ENCODE assay signal across 9 mouse cellular contexts in genomic region chr3:96555041-96555596, GRCm38 (mm10). TPM values are rescaled to one million over a fixed set of nuclear protein-coding genes. Genes with fewer than 3 reads are reported as not detected.
DNase-seq lines count a peak whose midpoint lies in the region; ATAC-seq and TF ChIP-seq lines count a peak whose summit lies in the region.
"Had no signal": no experiment of that assay in that cellular context is flagged by ENCODE, and none has a peak within 500 bp of the region (broad histone marks: within the 10 kb centered on the region; RNA-seq: fewer than 3 reads in every experiment).

No protein-coding gene starts in this region.

- H3K4me1 ChIP-seq in intestine, embryonic 15.5 days (replicated peaks) = peaks cover 34% of the 10 kb centered on the region
- peaks cover 28% of the 10 kb centered on the region for H3K4me1 ChIP-seq in limb, embryonic 14.5 days (ENCODE audit: control insufficient read depth, insufficient read depth, low read length)
- H3K4me1 ChIP-seq in neural tube, embryonic 13.5 days (replicated peaks) = peaks cover 51% of the 10 kb centered on the region

- no peaks in the 10 kb centered on the region for H3K27me3 ChIP-seq in intestine, embryonic 15.5 days (replicated peaks)
- H3K27me3 ChIP-seq in limb, embryonic 14.5 days (ENCODE audit: control insufficient read depth, insufficient read depth, low read length) = no peaks in the 10 kb centered on the region
- no peaks in the 10 kb centered on the region for H3K27me3 ChIP-seq in neural tube, embryonic 13.5 days

- H3K4me3 ChIP-seq in intestine, embryonic 15.5 days (replicated peaks) = no peak overlapping the region
- H3K4me3 ChIP-seq in limb, embryonic 14.5 days (replicated peaks; ENCODE audit: low read length) = no peak overlapping the region
- H3K4me3 ChIP-seq in neural tube, embryonic 13.5 days = no peak overlapping the region

- peak; percentile 13; the same call in 1 of the 2 replicates for ATAC-seq in intestine, embryonic 15.5 days
- 0 out of 2 replicates have a peak, but pooled peaks have one; percentile 16 for ATAC-seq in limb, embryonic 14.5 days (ENCODE audit: low FRiP score, low read depth)
- ATAC-seq in neural tube, embryonic 13.5 days (ENCODE audit: low read depth) = 0 out of 2 replicates have a peak, but pooled peaks have one; percentile 10
- ATAC-seq in monocyte, adult 5-6 weeks (replicated peaks; ENCODE audit: insufficient number of reproducible peaks, low FRiP score, low TSS enrichment, poor library complexity, severe bottlenecking) = no peak

- WGBS in intestine, embryonic 15.5 days = 23% methylated on average over 12 of the region's 12 CpGs
- 33% methylated on average over 12 of the region's 12 CpGs for WGBS in limb, embryonic 14.5 days
- 35% methylated on average over 12 of the region's 12 CpGs for WGBS in neural tube, embryonic 13.5 days

- H3K9ac ChIP-seq in intestine, embryonic 15.5 days = no peak overlapping the region
- H3K9ac ChIP-seq in limb, embryonic 14.5 days (ENCODE audit: low read depth, low read length, severe bottlenecking) = no peak overlapping the region
- 0 out of 2 replicates have a peak overlapping the region, but pooled peaks have one; percentile 31 for H3K9ac ChIP-seq in neural tube, embryonic 13.5 days

- peak overlapping the region; percentile 78 for H3K27ac ChIP-seq in intestine, embryonic 15.5 days
- peak overlapping the region; percentile 55 for H3K27ac ChIP-seq in limb, embryonic 14.5 days (replicated peaks; ENCODE audit: low read depth, low read length)
- peak overlapping the region; percentile 80 for H3K27ac ChIP-seq in neural tube, embryonic 13.5 days (replicated peaks)

- H3K9me3 ChIP-seq in intestine, embryonic 15.5 days = no peaks in the 10 kb centered on the region
- no peaks in the 10 kb centered on the region for H3K9me3 ChIP-seq in limb, embryonic 14.5 days (ENCODE audit: control insufficient read depth, low read length)
- H3K9me3 ChIP-seq in neural tube, embryonic 13.5 days = no peaks in the 10 kb centered on the region

- H3K4me2 ChIP-seq in intestine, embryonic 15.5 days (replicated peaks) = 0 out of 2 replicates have a peak overlapping the region, but pooled peaks have one; percentile 10
- H3K4me2 ChIP-seq in limb, embryonic 14.5 days (replicated peaks; ENCODE audit: low read depth, low read length, severe bottlenecking) = no peak overlapping the region
- H3K4me2 ChIP-seq in neural tube, embryonic 13.5 days = peak overlapping the region; percentile 15; the same call in 1 of the 2 replicates

- no peaks in the 10 kb centered on the region for H3K36me3 ChIP-seq in intestine, embryonic 15.5 days
- peaks cover 9% of the 10 kb centered on the region for H3K36me3 ChIP-seq in limb, embryonic 14.5 days (ENCODE audit: control insufficient read depth, insufficient read depth, low read length)
- peaks cover 7% of the 10 kb centered on the region for H3K36me3 ChIP-seq in neural tube, embryonic 13.5 days

- DNase-seq in embryo, embryonic 10.5 days (ENCODE audit: low spot score) = peak; percentile 15
- no peak for DNase-seq in embryo, embryonic 11 days
- peak; percentile 84 for DNase-seq in adrenal gland, postnatal 10 days
- peak; percentile 76 for DNase-seq in gastrocnemius, postnatal 14 days
- DNase-seq in limb, embryonic 14.5 days (ENCODE audit: low spot score) = peak; percentile 75

- intact Hi-C loops in gastrocnemius, postnatal 14 days (cut with DNase I; ENCODE audit: low total_unique reads) = no loop called here

- no peak for TF ChIP-seq POLR2A in limb, embryonic 14.5 days (IDR thresholded peaks at IDR 0.05; ENCODE audit: borderline replicate concordance, extremely low read depth, insufficient read depth, insufficient read length)

RNA-seq across cellular contexts. Expression of gene Txnip, which starts 2.6 kb away (rescaled TPM):
- 100 to 1,000 TPM; 601 to 945 TPM for total RNA-seq in adrenal gland, postnatal 10 days (2021)
- total RNA-seq in gastrocnemius, postnatal 14 days (2021) = 100 to 1,000 TPM; 288 to 458 TPM
- polyA plus RNA-seq in intestine, embryonic 15.5 days (2015; fragmentation: Nextera tagmentation; extraction: Ambion mirVana) = 136 and 146 TPM in 2 replicates
- polyA plus RNA-seq in limb, embryonic 14.5 days (2012; rRNA removed) = 211 and 272 TPM in 2 replicates
- polyA plus RNA-seq in limb, embryonic 14.5 days (2014; fragmentation: Nextera tagmentation; extraction: Ambion mirVana) = 167 and 172 TPM in 2 replicates
- 74.7 and 78.0 TPM in 2 replicates for polyA plus RNA-seq in neural tube, embryonic 13.5 days (2015; fragmentation: Nextera tagmentation; extraction: Ambion mirVana)
- 575 to 636 TPM (median 578 TPM) in 3 replicates for total RNA-seq in monocyte, adult 5-6 weeks (2017)

RNA-seq across cellular contexts. Expression of gene Gm16253, which starts 21.7 kb away (rescaled TPM):
- total RNA-seq in adrenal gland, postnatal 10 days (2021) = under 1 TPM in 1 of 2 experiments, not detected in 1; 0.61 TPM
- 1 to 10 TPM; 1.2 to 1.5 TPM for total RNA-seq in gastrocnemius, postnatal 14 days (2021)
- 0.67 and 1.5 TPM in 2 replicates for polyA plus RNA-seq in intestine, embryonic 15.5 days (2015; fragmentation: Nextera tagmentation; extraction: Ambion mirVana)
- 0.19 TPM in 1 of 2 replicates, not detected in the other for polyA plus RNA-seq in limb, embryonic 14.5 days (2012; rRNA removed)
- 0.37 and 1.3 TPM in 2 replicates for polyA plus RNA-seq in limb, embryonic 14.5 days (2014; fragmentation: Nextera tagmentation; extraction: Ambion mirVana)
- polyA plus RNA-seq in neural tube, embryonic 13.5 days (2015; fragmentation: Nextera tagmentation; extraction: Ambion mirVana) = 1.2 and 1.8 TPM in 2 replicates
- not detected in 3 replicates for total RNA-seq in monocyte, adult 5-6 weeks (2017)
- polyA plus RNA-seq: frontal cortex, adult 2 months had no signal

RNA-seq across cellular contexts. Expression of gene Hfe2, which starts 30.1 kb away (rescaled TPM):
- 10 to 100 TPM; 14.0 to 29.6 TPM for total RNA-seq in adrenal gland, postnatal 10 days (2021)
- 100 to 1,000 TPM; 460 to 465 TPM for total RNA-seq in gastrocnemius, postnatal 14 days (2021)
- polyA plus RNA-seq in intestine, embryonic 15.5 days (2015; fragmentation: Nextera tagmentation; extraction: Ambion mirVana) = 0.29 and 0.37 TPM in 2 replicates
- polyA plus RNA-seq in limb, embryonic 14.5 days (2012; rRNA removed) = 21.4 and 26.7 TPM in 2 replicates
- polyA plus RNA-seq in limb, embryonic 14.5 days (2014; fragmentation: Nextera tagmentation; extraction: Ambion mirVana) = 14.6 and 20.5 TPM in 2 replicates
- polyA plus RNA-seq in neural tube, embryonic 13.5 days (2015; fragmentation: Nextera tagmentation; extraction: Ambion mirVana) = 1.0 and 1.4 TPM in 2 replicates
- 0.64 TPM in 1 of 3 replicates, not detected in the others for total RNA-seq in monocyte, adult 5-6 weeks (2017)

RNA-seq across cellular contexts. Expression of gene Polr3gl, which starts 38.9 kb away (rescaled TPM):
- 10 to 100 TPM; 29.3 to 34.3 TPM for total RNA-seq in adrenal gland, postnatal 10 days (2021)
- 10 to 100 TPM; 30.3 to 34.0 TPM for total RNA-seq in gastrocnemius, postnatal 14 days (2021)
- 26.5 and 31.3 TPM in 2 replicates for polyA plus RNA-seq in intestine, embryonic 15.5 days (2015; fragmentation: Nextera tagmentation; extraction: Ambion mirVana)
- polyA plus RNA-seq in limb, embryonic 14.5 days (2012; rRNA removed) = 36.5 and 51.7 TPM in 2 replicates
- 11.9 and 15.3 TPM in 2 replicates for polyA plus RNA-seq in limb, embryonic 14.5 days (2014; fragmentation: Nextera tagmentation; extraction: Ambion mirVana)
- polyA plus RNA-seq in neural tube, embryonic 13.5 days (2015; fragmentation: Nextera tagmentation; extraction: Ambion mirVana) = 41.0 and 42.8 TPM in 2 replicates
- total RNA-seq in monocyte, adult 5-6 weeks (2017) = 75.3 to 86.8 TPM (median 84.0 TPM) in 3 replicates

RNA-seq across cellular contexts. Expression of gene Ankrd34a, which starts 41.3 kb away (rescaled TPM):
- total RNA-seq in adrenal gland, postnatal 10 days (2021) = under 1 TPM; 0.54 to 0.55 TPM
- total RNA-seq in gastrocnemius, postnatal 14 days (2021) = 1 to 10 TPM in 1 of 2 experiments, under 1 TPM in 1; 0.66 to 1.9 TPM
- 1.9 and 2.3 TPM in 2 replicates for polyA plus RNA-seq in intestine, embryonic 15.5 days (2015; fragmentation: Nextera tagmentation; extraction: Ambion mirVana)
- 1.8 and 2.7 TPM in 2 replicates for polyA plus RNA-seq in limb, embryonic 14.5 days (2012; rRNA removed)
- 2.7 TPM in 2 replicates for polyA plus RNA-seq in limb, embryonic 14.5 days (2014; fragmentation: Nextera tagmentation; extraction: Ambion mirVana)
- polyA plus RNA-seq in neural tube, embryonic 13.5 days (2015; fragmentation: Nextera tagmentation; extraction: Ambion mirVana) = 11.0 and 12.6 TPM in 2 replicates
- total RNA-seq in monocyte, adult 5-6 weeks (2017) = not detected in 3 replicates

Comparison
In these comparisons a context has a peak if more than half of its experiments do, and no peak if none do; other contexts are left out.
1. RNA of gene Hfe2, which starts 30.1 kb away (total RNA-seq): 460 to 465 TPM in gastrocnemius, postnatal 14 days; 14.0 to 29.6 TPM in adrenal gland, postnatal 10 days and 0.64 TPM in monocyte, adult 5-6 weeks; every median in the first group is over 10 times any median in the second.
2. Peak in every context shown above with its lines, with median percentiles within 50 percentile points of each other: H3K27ac ChIP-seq.